Mouse (Mus musculus) CH12F3 (cell line): ENCODE data around the gene Rasal1.

Experiments used
- in situ Hi-C: fragments of 300-500 bp; cut with MboI; formaldehyde crosslinking; loops from 2 replicates; pipeline ENCODE4 v1.14.3; 2020; ENCODE audit warnings: low sequenced_read_pairs

The Rasal1 gene

GRCm38 (mm10) chr5:120690417-120690816, 41.8 kb downstream of the Rasal1 start:
- in situ Hi-C loops = no loop called here

- in situ Hi-C loops = no loop called here
These were observed 43.4 kb downstream of the Rasal1 start for GRCm38 (mm10) chr5:120692034-120692433.

- in situ Hi-C loops = no loop called here
These were observed 45.5 kb downstream of the Rasal1 start for GRCm38 (mm10) chr5:120693931-120694694.

GRCm38 (mm10) chr5:120694695-120695074, 46.1 kb downstream of the Rasal1 start:
- in situ Hi-C loops = no loop called here

GRCm38 (mm10) chr5:120696057-120696743, 47.6 kb downstream of the Rasal1 start:
- in situ Hi-C loops = no loop called here

GRCm38 (mm10) chr5:120696865-120697264, 48.3 kb downstream of the Rasal1 start:
- in situ Hi-C loops = no loop called here

GRCm38 (mm10) chr5:120698181-120698580, 49.6 kb downstream of the Rasal1 start:
- in situ Hi-C loops = no loop called here

GRCm38 (mm10) chr5:120698801-120699391, 50.3 kb downstream of the Rasal1 start:
- in situ Hi-C loops = no loop called here

- in situ Hi-C loops = no loop called here
These were observed 52.6 kb downstream of the Rasal1 start for GRCm38 (mm10) chr5:120700996-120701790.

GRCm38 (mm10) chr5:120702421-120702820, 53.8 kb downstream of the Rasal1 start:
- in situ Hi-C loops = no loop called here

- in situ Hi-C loops = no loop called here
These were observed 54.4 kb downstream of the Rasal1 start for GRCm38 (mm10) chr5:120702969-120703368.

- in situ Hi-C loops = no loop called here
These were observed 55.0 kb downstream of the Rasal1 start for GRCm38 (mm10) chr5:120703660-120704059.

- in situ Hi-C loops = no loop called here
These were observed 55.8 kb downstream of the Rasal1 start for GRCm38 (mm10) chr5:120704421-120704820.

GRCm38 (mm10) chr5:120706541-120706940, 57.9 kb downstream of the Rasal1 start:
- in situ Hi-C loops = no loop called here

GRCm38 (mm10) chr5:120706976-120707375, 58.4 kb downstream of the Rasal1 start:
- in situ Hi-C loops = no loop called here

- in situ Hi-C loops = no loop called here
These were observed 61.7 kb downstream of the Rasal1 start for GRCm38 (mm10) chr5:120710161-120710825.

- in situ Hi-C loops = no loop called here
These were observed 62.2 kb downstream of the Rasal1 start for GRCm38 (mm10) chr5:120710826-120711248.

GRCm38 (mm10) chr5:120711416-120711815, 62.8 kb downstream of the Rasal1 start:
- in situ Hi-C loops = no loop called here

GRCm38 (mm10) chr5:120711827-120712226, 63.2 kb downstream of the Rasal1 start, which contains the start of gene Dtx1:
Gene Dtx1, minus strand, starts transcription at chr5:120711927.
- in situ Hi-C loops = no loop called here

GRCm38 (mm10) chr5:120712721-120713120, 64.1 kb downstream of the Rasal1 start:
- in situ Hi-C loops = no loop called here
